Mouse (Mus musculus): ENCODE measurements at regions not wholly inside any gene's neighbourhood (a gene's known extent, or its start where the extent isn't known, plus 50 kb on each side); places are given as distances from the start of the nearest gene placed in this dataset.

- H3K27ac ChIP-seq (replicated peaks) = peak overlapping the region; percentile 35; the same call in 1 of the 2 replicates
- 78% methylated on average over 7 of the region's 7 CpGs for WGBS
- no peaks in the 10 kb centered on the region for H3K9me3 ChIP-seq (replicated peaks)
- H3K4me1 ChIP-seq = peaks cover 6% of the 10 kb centered on the region
- H3K36me3 ChIP-seq = no peaks in the 10 kb centered on the region
- no peak overlapping the region for H3K4me3 ChIP-seq
- DNase-seq (ENCODE audit: low spot score) = no peak
- H3K27me3 ChIP-seq (ENCODE audit: low read depth, poor library complexity, severe bottlenecking) = no peaks in the 10 kb centered on the region
Observed at GRCm38 (mm10) chr3:27765929-27766328, 54.8 kb upstream of the Fndc3b start.

GRCm38 (mm10) chr3:27764556-27764955 is 53.4 kb upstream of the Fndc3b start:
- peaks cover 6% of the 10 kb centered on the region for H3K4me1 ChIP-seq
- no peaks in the 10 kb centered on the region for H3K36me3 ChIP-seq
- no peaks in the 10 kb centered on the region for H3K9me3 ChIP-seq (replicated peaks)
- 83% methylated on average over 2 of the region's 2 CpGs for WGBS
- H3K27ac ChIP-seq (replicated peaks) = no peak overlapping the region
- H3K4me3 ChIP-seq = no peak overlapping the region
- no peak for DNase-seq (ENCODE audit: low spot score)
- no peaks in the 10 kb centered on the region for H3K27me3 ChIP-seq (ENCODE audit: low read depth, poor library complexity, severe bottlenecking)

- Histone ChIP-seq H3K4me3 (no peak overlapping the region), H3K27me3 (ENCODE audit: low read depth, poor library complexity, severe bottlenecking) (no peaks in the 10 kb centered on the region), H3K36me3 (no peaks in the 10 kb centered on the region), H3K9me3 (replicated peaks) (no peaks in the 10 kb centered on the region), H3K4me1 (peaks cover 4% of the 10 kb centered on the region), H3K27ac (replicated peaks) (no peak overlapping the region)
- DNase-seq (ENCODE audit: low spot score) = no peak
- 64% methylated on average over 2 of the region's 2 CpGs for WGBS
Observed at GRCm38 (mm10) chr3:27761031-27761430, 49.9 kb upstream of the Fndc3b start.

All from midbrain, embryonic 10.5 days (tissue).